Mouse (Mus musculus) thymus, adult 2 months (tissue): ENCODE results near the gene Ophn1.

Experiments used
- CTCF ChIP-seq: fragments of 200-500 bp; IDR thresholded peaks from 2 replicates; pipeline ENCODE4 v1.5.1; 2012; ENCODE audit warnings: mild to moderate bottlenecking, control low read depth, low read length, moderate library complexity, borderline replicate concordance; ENCODE audit not compliant: control insufficient read depth, poor library complexity, insufficient read depth; ENCODE audit errors: extremely low read depth
- POLR2A ChIP-seq: fragments of 200-500 bp; IDR thresholded peaks from 2 replicates; pipeline ENCODE4 v1.6.1; 2012; ENCODE audit warnings: mild to moderate bottlenecking, low read length, control low read depth, moderate library complexity; ENCODE audit not compliant: control insufficient read depth, poor library complexity, insufficient read depth; ENCODE audit errors: extremely low read depth

- TF ChIP-seq CTCF (no peak), POLR2A (no peak)
These were observed 15.7 kb downstream of the Ophn1 start for GRCm38 (mm10) chrX:98875144-98875543.
